7 mouse cellular contexts compared by ENCODE assay signal in the genomic region with DNA sequence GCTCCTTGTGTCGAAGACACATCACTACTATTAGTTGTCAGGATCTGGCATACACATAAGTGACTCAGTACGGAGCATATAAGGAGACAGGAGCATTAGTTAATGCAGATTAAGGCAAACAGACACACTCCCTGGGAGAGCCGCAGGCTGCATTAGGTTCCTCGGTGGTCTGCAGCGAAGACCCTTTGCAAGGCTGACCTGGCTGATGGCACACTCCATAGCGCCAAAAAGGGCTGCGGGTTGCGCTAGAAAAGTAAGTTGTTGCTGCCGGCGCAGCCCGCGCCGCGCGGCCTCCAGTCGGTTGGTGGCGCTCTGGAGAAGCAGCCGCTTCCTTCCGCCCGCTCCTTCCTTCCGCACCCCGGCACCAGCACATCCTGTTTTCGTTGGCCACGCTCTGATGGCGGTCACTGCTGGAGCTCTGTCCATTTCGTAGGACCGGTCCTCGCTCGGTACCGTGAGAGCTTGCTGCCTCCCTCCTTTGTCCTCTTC. TPM values are rescaled to one million over a fixed set of nuclear protein-coding genes. Genes with fewer than 3 reads are reported as not detected.
DNase-seq lines count a peak whose midpoint lies in the region; ATAC-seq and TF ChIP-seq lines count a peak whose summit lies in the region.

Gene Ddx46, plus strand, starts transcription at position 389 of the 489 bp plus-strand sequence.

- peak within 1 kb of the TSS; percentile 91 for H3K9ac ChIP-seq in embryonic facial prominence, embryonic 11.5 days (replicated peaks; ENCODE audit: low read length)
- H3K9ac ChIP-seq in limb, embryonic 12.5 days (replicated peaks): peak within 1 kb of the TSS; percentile 84
- peak within 1 kb of the TSS; percentile 95 for H3K9ac ChIP-seq in midbrain, embryonic 15.5 days

- ATAC-seq in embryonic facial prominence, embryonic 11.5 days (replicated peaks; ENCODE audit: insufficient number of reproducible peaks, low FRiP score, low TSS enrichment, low read depth): peak; percentile 86
- ATAC-seq in granulocyte monocyte progenitor cell, adult 5-6 weeks (replicated peaks; ENCODE audit: poor library complexity, severe bottlenecking): peak; percentile 100
- ATAC-seq in limb, embryonic 12.5 days (ENCODE audit: insufficient number of reproducible peaks, insufficient read depth, low FRiP score, low TSS enrichment, low read depth): peak; percentile 63; the same call in 1 of the 2 replicates
- ATAC-seq in midbrain, embryonic 15.5 days (replicated peaks): peak; percentile 91

- peaks cover 7% of the 10 kb centered on the region for H3K36me3 ChIP-seq in embryonic facial prominence, embryonic 11.5 days (replicated peaks; ENCODE audit: control insufficient read depth, insufficient read depth, low read depth, low read length)
- peaks cover 57% of the 10 kb centered on the region for H3K36me3 ChIP-seq in limb, embryonic 12.5 days
- H3K36me3 ChIP-seq in midbrain, embryonic 15.5 days (replicated peaks): peaks cover 22% of the 10 kb centered on the region
- peaks cover 9% of the 10 kb centered on the region for H3K36me3 ChIP-seq in spleen, adult 2 months (ENCODE audit: control insufficient read depth, insufficient read depth, low read length)

- H3K9me3 ChIP-seq in embryonic facial prominence, embryonic 11.5 days (replicated peaks; ENCODE audit: control insufficient read depth, low read length): no peaks in the 10 kb centered on the region
- H3K9me3 ChIP-seq in limb, embryonic 12.5 days: no peaks in the 10 kb centered on the region
- no peaks in the 10 kb centered on the region for H3K9me3 ChIP-seq in midbrain, embryonic 15.5 days

- no peaks in the 10 kb centered on the region for H3K4me1 ChIP-seq in embryonic facial prominence, embryonic 11.5 days (ENCODE audit: control insufficient read depth, insufficient read depth, low read length)
- H3K4me1 ChIP-seq in limb, embryonic 12.5 days (replicated peaks): peaks cover 14% of the 10 kb centered on the region
- peaks cover 21% of the 10 kb centered on the region for H3K4me1 ChIP-seq in midbrain, embryonic 15.5 days
- peaks cover 5% of the 10 kb centered on the region; the same call in 1 of the 2 replicates for H3K4me1 ChIP-seq in spleen, adult 2 months (ENCODE audit: control insufficient read depth, insufficient read depth, insufficient read length)

- 7% methylated on average over 30 of the region's 30 CpGs for WGBS in embryonic facial prominence, embryonic 11.5 days
- 6% methylated on average over 30 of the region's 30 CpGs for WGBS in limb, embryonic 12.5 days
- 5% methylated on average over 30 of the region's 30 CpGs for WGBS in midbrain, embryonic 15.5 days
- 4% methylated on average over 30 of the region's 30 CpGs for WGBS in spleen, adult 2 months

- TF ChIP-seq POLR2A in spleen, adult 2 months (IDR thresholded peaks at IDR 0.05; ENCODE audit: low read depth, low read length): peak; percentile 64; the same call in 1 of the 2 replicates

- H3K27ac ChIP-seq in embryonic facial prominence, embryonic 11.5 days (replicated peaks; ENCODE audit: low read depth, low read length): no peak within 1 kb of the TSS
- H3K27ac ChIP-seq in limb, embryonic 12.5 days: 0 out of 2 replicates have a peak within 1 kb of the TSS, but pooled peaks have one; percentile 56
- H3K27ac ChIP-seq in midbrain, embryonic 15.5 days: peak within 1 kb of the TSS; percentile 74
- H3K27ac ChIP-seq in spleen, adult 2 months (ENCODE audit: insufficient read depth, low read length): peak within 1 kb of the TSS; percentile 82

- no peaks in the 10 kb centered on the region for H3K27me3 ChIP-seq in embryonic facial prominence, embryonic 11.5 days (ENCODE audit: control insufficient read depth, insufficient read depth, low read length)
- no peaks in the 10 kb centered on the region for H3K27me3 ChIP-seq in limb, embryonic 12.5 days
- no peaks in the 10 kb centered on the region for H3K27me3 ChIP-seq in midbrain, embryonic 15.5 days (replicated peaks)
- no peaks in the 10 kb centered on the region for H3K27me3 ChIP-seq in spleen, adult 2 months (ENCODE audit: control insufficient read depth, insufficient read depth, low read length)

- peak within 1 kb of the TSS; percentile 98 for H3K4me3 ChIP-seq in embryonic facial prominence, embryonic 11.5 days (ENCODE audit: low read depth, low read length)
- H3K4me3 ChIP-seq in limb, embryonic 12.5 days (replicated peaks): peak within 1 kb of the TSS; percentile 99
- peak within 1 kb of the TSS; percentile 99 for H3K4me3 ChIP-seq in midbrain, embryonic 15.5 days
- peak within 1 kb of the TSS; percentile 98 for H3K4me3 ChIP-seq in spleen, adult 2 months (ENCODE audit: extremely low read depth, insufficient read depth, insufficient read length)

- peak; percentile 92 for TF ChIP-seq CTCF in spleen, adult 2 months (IDR thresholded peaks at IDR 0.05; ENCODE audit: extremely low read depth, insufficient read depth, insufficient read length, insufficient replicate concordance)

- peak; percentile 95 for DNase-seq in adrenal gland, postnatal 14 days
- DNase-seq in embryonic facial prominence, embryonic 11.5 days (ENCODE audit: low spot score): peak; percentile 93
- peak; percentile 90 for DNase-seq in kidney, adult 18-20 months
- DNase-seq in spleen, adult 2 months (ENCODE audit: low read depth in 1 of 2, low spot score in 2 of 2): peak; percentile 77 to 87

- peak within 1 kb of the TSS; percentile 78 for H3K4me2 ChIP-seq in embryonic facial prominence, embryonic 11.5 days (ENCODE audit: low read depth, low read length)
- peak within 1 kb of the TSS; percentile 87 for H3K4me2 ChIP-seq in limb, embryonic 12.5 days
- peak within 1 kb of the TSS; percentile 78 for H3K4me2 ChIP-seq in midbrain, embryonic 15.5 days

RNA-seq across cellular contexts. Expression of gene Ddx46, which starts in this region (rescaled TPM):
- total RNA-seq in adrenal gland, postnatal 14 days (2021): 35.1 and 41.8 TPM in 2 replicates
- 54.1 and 58.0 TPM in 2 replicates for polyA plus RNA-seq in embryonic facial prominence, embryonic 11.5 days (2014; fragmentation: Nextera tagmentation; extraction: Ambion mirVana)
- total RNA-seq in granulocyte monocyte progenitor cell, adult 5-6 weeks (2014; fragmentation: Nextera tagmentation): 57.5 and 73.9 TPM in 2 replicates
- total RNA-seq in granulocyte monocyte progenitor cell, adult 5-6 weeks (2017): 113 and 128 TPM in 2 replicates
- 45.1 and 45.3 TPM in 2 replicates for polyA plus RNA-seq in limb, embryonic 12.5 days (2016; fragmentation: Nextera tagmentation; extraction: Ambion mirVana)
- 26.0 and 27.2 TPM in 2 replicates for polyA plus RNA-seq in midbrain, embryonic 15.5 days (2015; fragmentation: Nextera tagmentation; extraction: Ambion mirVana)
- 10.4 and 12.3 TPM in 2 replicates for polyA plus RNA-seq in spleen, adult 2 months (2012; rRNA removed)
